In the genomic region with DNA sequence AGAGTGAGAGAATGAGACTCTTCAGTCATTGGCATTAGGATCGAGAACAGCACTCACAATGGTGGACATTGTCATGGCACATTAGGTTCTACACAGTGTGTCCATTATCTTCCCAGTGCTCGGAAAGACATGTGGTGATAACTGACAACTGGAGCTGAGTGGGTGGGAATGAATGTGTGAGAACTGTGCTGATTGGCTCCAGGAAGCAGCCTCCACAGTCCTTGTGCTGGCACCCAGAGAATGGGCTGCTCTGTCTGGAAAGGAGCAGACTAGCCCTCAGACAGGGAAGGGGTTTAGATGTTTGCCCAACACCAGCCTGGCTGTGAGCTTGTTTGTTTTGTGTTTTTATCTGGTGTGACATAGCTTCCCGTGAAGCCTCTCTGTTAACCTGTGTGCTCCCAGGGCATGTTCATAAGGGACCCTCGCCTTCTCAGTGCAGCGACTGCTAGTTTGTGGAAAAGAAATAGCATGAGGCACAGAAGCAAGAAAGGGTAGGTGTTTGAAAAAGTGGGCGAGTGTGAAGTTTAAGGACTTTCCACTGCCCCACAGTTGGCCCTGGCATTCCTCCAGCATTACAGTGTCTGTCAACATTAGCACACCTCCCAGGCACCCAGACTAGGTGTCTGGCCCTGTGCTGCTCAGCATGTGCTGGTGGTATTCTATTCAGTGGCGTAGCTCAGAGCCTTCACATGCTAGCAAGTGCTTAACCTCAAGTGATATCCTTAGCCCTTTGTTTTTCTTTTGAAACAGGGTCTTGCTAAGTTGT, we compare ENCODE assay signal across 7 mouse cellular contexts. TPM values are rescaled to one million over a fixed set of nuclear protein-coding genes. Genes with fewer than 3 reads are reported as not detected.
A peak's percentile ranks its signal among the peaks of the same experiment; 100 is the strongest.
DNase-seq lines count a peak whose midpoint lies in the region; ATAC-seq and TF ChIP-seq lines count a peak whose summit lies in the region.

No protein-coding gene starts in this region.

- peak overlapping the region; percentile 87 for H3K27ac ChIP-seq in lung, embryonic 16.5 days (ENCODE audit: low read length)
- H3K27ac ChIP-seq in hindbrain, embryonic 13.5 days, result no peak overlapping the region

- ATAC-seq in lung, embryonic 16.5 days (ENCODE audit: low read depth), result peak; percentile 68
- ATAC-seq in hindbrain, embryonic 13.5 days (ENCODE audit: low FRiP score), result peak; percentile 62; the same call in 1 of the 2 replicates

- no peaks in the 10 kb centered on the region for H3K27me3 ChIP-seq in lung, embryonic 16.5 days (ENCODE audit: control insufficient read depth, insufficient read depth, low read depth, low read length)
- H3K27me3 ChIP-seq in hindbrain, embryonic 13.5 days, result no peaks in the 10 kb centered on the region

- H3K4me3 ChIP-seq in lung, embryonic 16.5 days (ENCODE audit: low read length), result no peak overlapping the region
- H3K4me3 ChIP-seq in lung, adult 2 months (replicated peaks; ENCODE audit: extremely low read depth, low read depth, low read length), result no peak overlapping the region
- no peak overlapping the region for H3K4me3 ChIP-seq in hindbrain, embryonic 13.5 days

- H3K4me2 ChIP-seq in lung, embryonic 16.5 days (ENCODE audit: low read depth, low read length), result no peak overlapping the region; the same call in 1 of the 2 replicates
- H3K4me2 ChIP-seq in hindbrain, embryonic 13.5 days, result no peak overlapping the region

- H3K36me3 ChIP-seq in lung, embryonic 16.5 days (ENCODE audit: control insufficient read depth, insufficient read depth, low read length), result no peaks in the 10 kb centered on the region
- no peaks in the 10 kb centered on the region for H3K36me3 ChIP-seq in hindbrain, embryonic 13.5 days

- peaks cover 27% of the 10 kb centered on the region for H3K4me1 ChIP-seq in lung, embryonic 16.5 days (replicated peaks; ENCODE audit: control insufficient read depth, insufficient read depth, low read length)
- peaks cover 14% of the 10 kb centered on the region; the same call in 1 of the 2 replicates for H3K4me1 ChIP-seq in lung, adult 2 months (ENCODE audit: control insufficient read depth, insufficient read depth, low read length)
- H3K4me1 ChIP-seq in hindbrain, embryonic 13.5 days (replicated peaks), result peaks cover 12% of the 10 kb centered on the region

- intact Hi-C loops in left cerebral cortex, postnatal 10 days (cut with DNase I), result no loop called here

- TF ChIP-seq POLR2A in lung, adult 2 months (IDR thresholded peaks at IDR 0.05; ENCODE audit: borderline replicate concordance, extremely low read depth, low read depth, low read length), result no peak

- 39% methylated on average over 7 of the region's 7 CpGs for WGBS in lung, embryonic 16.5 days
- WGBS in lung, adult 2 months, result 58% methylated on average over 7 of the region's 7 CpGs
- 47% methylated on average over 7 of the region's 7 CpGs for WGBS in hindbrain, embryonic 13.5 days

- no peaks in the 10 kb centered on the region for H3K9me3 ChIP-seq in lung, embryonic 16.5 days (ENCODE audit: control insufficient read depth, low read length)
- no peaks in the 10 kb centered on the region for H3K9me3 ChIP-seq in hindbrain, embryonic 13.5 days

- no peak for TF ChIP-seq CTCF in lung, adult 2 months (IDR thresholded peaks at IDR 0.05; ENCODE audit: insufficient read depth, low read length)

- H3K9ac ChIP-seq in lung, embryonic 16.5 days (ENCODE audit: low read length), result no peak overlapping the region
- H3K9ac ChIP-seq in hindbrain, embryonic 13.5 days, result no peak overlapping the region

- no peak for DNase-seq in lung, adult 2 months
- DNase-seq in left cerebral cortex, postnatal 10 days (ENCODE audit: extremely low spot score in 1 of 2, low spot score in 2 of 2), result peak; percentile 46 to 50
- peak; percentile 55 to 75 for DNase-seq in right cerebral cortex, postnatal 10 days (ENCODE audit: low spot score in 2 of 2)
- DNase-seq in kidney, adult 11 months, result no peak
- no peak for DNase-seq in kidney, postnatal 4 days

RNA-seq across cellular contexts. Expression of gene Inpp4a, which starts 51.4 kb away (rescaled TPM):
- polyA plus RNA-seq in lung, embryonic 16.5 days (2015; fragmentation: Nextera tagmentation; extraction: Ambion mirVana), result 13.3 and 13.9 TPM in 2 replicates
- polyA plus RNA-seq in lung, adult 2 months (2012; rRNA removed), result 21.6 and 24.7 TPM in 2 replicates
- polyA plus RNA-seq in hindbrain, embryonic 13.5 days (2015; fragmentation: Nextera tagmentation; extraction: Ambion mirVana), result 59.1 and 60.9 TPM in 2 replicates
- total RNA-seq in left cerebral cortex, postnatal 10 days (2021), result 100 to 1,000 TPM; 138 TPM

Comparison
In these comparisons a context has a peak if more than half of its experiments do, and no peak if none do; other contexts are left out.
1. DNase-seq: peak in left cerebral cortex, postnatal 10 days (2 of 2) and right cerebral cortex, postnatal 10 days (2 of 2); none in lung, adult 2 months (single experiment), kidney, adult 11 months (single experiment) and kidney, postnatal 4 days (0 of 2).